Comparison of ENCODE assay signal across 21 mouse cellular contexts in the genomic region with DNA sequence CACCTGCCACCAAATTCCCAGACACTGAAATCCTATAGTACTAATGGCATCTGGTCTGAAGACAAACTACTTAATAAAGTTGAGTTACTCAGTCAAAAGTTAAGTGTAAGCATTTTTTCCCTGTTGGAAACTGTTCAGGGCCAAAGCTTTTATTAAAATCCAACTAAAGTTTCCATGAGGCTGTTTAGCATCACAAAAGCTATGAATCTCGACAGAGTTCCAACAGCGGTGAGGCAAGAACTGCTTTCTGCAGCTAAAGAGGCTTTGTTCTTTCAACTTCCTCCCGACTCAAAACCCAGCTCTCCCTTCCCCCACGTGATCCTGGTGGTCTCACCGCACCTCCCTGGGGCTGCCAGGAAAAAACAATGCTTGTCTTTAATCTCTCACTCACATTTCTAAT. TPM values are rescaled to one million over a fixed set of nuclear protein-coding genes. Genes with fewer than 3 reads are reported as not detected.
A peak's percentile ranks its signal among the peaks of the same experiment; 100 is the strongest.
DNase-seq lines count a peak whose midpoint lies in the region; ATAC-seq and TF ChIP-seq lines count a peak whose summit lies in the region.
"Had no signal": no experiment of that assay in that cellular context is flagged by ENCODE, and none has a peak within 500 bp of the region (broad histone marks: within the 10 kb centered on the region; RNA-seq: fewer than 3 reads in every experiment).

No protein-coding gene starts in this region.

- peak; percentile 78; the same call in 1 of the 2 replicates for TF ChIP-seq EP300 in ES-Bruce4 (IDR thresholded peaks at IDR 0.05; ENCODE audit: insufficient read depth, low read depth, low read length)

- H3K4me2 ChIP-seq in forebrain, embryonic 14.5 days (ENCODE audit: low read length) = no peak overlapping the region
- no peak overlapping the region for H3K4me2 ChIP-seq in forebrain, postnatal 0 days (ENCODE audit: low read depth)
- H3K4me2 ChIP-seq in intestine, embryonic 16.5 days (ENCODE audit: low read depth, low read length) = no peak overlapping the region
- H3K4me2 ChIP-seq: embryonic facial prominence, embryonic 12.5 days; heart, embryonic 12.5 days; hindbrain, embryonic 14.5 days; liver, embryonic 12.5 days had no signal

- intact Hi-C loops in heart, postnatal 10 days (cut with DNase I) = no loop called here

- ATAC-seq in forebrain, embryonic 14.5 days = peak; percentile 60
- ATAC-seq in forebrain, postnatal 0 days = no peak
- ATAC-seq in common myeloid progenitor, adult 5-6 weeks (replicated peaks; ENCODE audit: low read depth, poor library complexity, severe bottlenecking) = peak; percentile 42; the same call in 1 of the 2 replicates
- no peak for ATAC-seq in intestine, embryonic 16.5 days
- no peak for ATAC-seq in monocyte, adult 5-6 weeks (replicated peaks; ENCODE audit: insufficient number of reproducible peaks, low FRiP score, low TSS enrichment, poor library complexity, severe bottlenecking)
- ATAC-seq: forebrain, embryonic 16.5 days; liver, embryonic 12.5 days; lung, postnatal 0 days had no signal

- H3K4me1 ChIP-seq in forebrain, embryonic 14.5 days (ENCODE audit: control insufficient read depth, insufficient read depth, low read length) = no peaks in the 10 kb centered on the region
- H3K4me1 ChIP-seq in forebrain, postnatal 0 days (ENCODE audit: insufficient read depth) = no peaks in the 10 kb centered on the region
- peaks cover 2% of the 10 kb centered on the region for H3K4me1 ChIP-seq in ES-Bruce4 (ENCODE audit: control insufficient read depth, insufficient read depth, low read length)
- no peaks in the 10 kb centered on the region for H3K4me1 ChIP-seq in intestine, embryonic 16.5 days (ENCODE audit: control insufficient read depth, insufficient read depth, low read length)
- H3K4me1 ChIP-seq: embryonic facial prominence, embryonic 12.5 days; heart, embryonic 12.5 days; liver, embryonic 12.5 days had no signal

- H3K4me3 ChIP-seq in forebrain, embryonic 14.5 days (ENCODE audit: low read depth, low read length) = no peak overlapping the region
- H3K4me3 ChIP-seq in forebrain, postnatal 0 days (ENCODE audit: low read depth, low read length) = no peak overlapping the region
- no peak overlapping the region for H3K4me3 ChIP-seq in ES-Bruce4 (ENCODE audit: low read depth, low read length)
- no peak overlapping the region for H3K4me3 ChIP-seq in intestine, embryonic 16.5 days (ENCODE audit: low read length)
- H3K4me3 ChIP-seq: embryonic facial prominence, embryonic 12.5 days; heart, embryonic 12.5 days; layer of hippocampus, adult 2 months; left cerebral cortex, adult 2 months; liver, embryonic 12.5 days had no signal

- WGBS in forebrain, embryonic 14.5 days = 0% methylated on average over 5 of the region's 5 CpGs
- WGBS in forebrain, postnatal 0 days = under 1% methylated on average over 5 of the region's 5 CpGs
- 23% methylated on average over 5 of the region's 5 CpGs for WGBS in intestine, embryonic 16.5 days

- no peak for TF ChIP-seq POLR2A in ES-Bruce4 (IDR thresholded peaks at IDR 0.05; ENCODE audit: insufficient read depth, low read length)

- H3K9ac ChIP-seq in forebrain, embryonic 14.5 days (ENCODE audit: low read length) = no peak overlapping the region
- no peak overlapping the region for H3K9ac ChIP-seq in forebrain, postnatal 0 days
- no peak overlapping the region for H3K9ac ChIP-seq in ES-Bruce4 (ENCODE audit: low read depth, poor library complexity, severe bottlenecking)
- no peak overlapping the region for H3K9ac ChIP-seq in intestine, embryonic 16.5 days (ENCODE audit: low read depth, low read length)
- H3K9ac ChIP-seq: embryonic facial prominence, embryonic 12.5 days; heart, embryonic 12.5 days; hindbrain, embryonic 14.5 days; liver, embryonic 12.5 days had no signal

- H3K36me3 ChIP-seq in forebrain, embryonic 14.5 days (ENCODE audit: control insufficient read depth, insufficient read depth, low read length) = no peaks in the 10 kb centered on the region
- no peaks in the 10 kb centered on the region for H3K36me3 ChIP-seq in forebrain, postnatal 0 days (ENCODE audit: insufficient read depth)
- no peaks in the 10 kb centered on the region; the same call in 1 of the 2 replicates for H3K36me3 ChIP-seq in ES-Bruce4 (ENCODE audit: control insufficient read depth, insufficient read depth, low read length, poor library complexity, severe bottlenecking)
- 0 out of 2 replicates have a peak, but pooled peaks cover 3% of the 10 kb centered on the region for H3K36me3 ChIP-seq in intestine, embryonic 16.5 days (ENCODE audit: control insufficient read depth, insufficient read depth, low read length)
- H3K36me3 ChIP-seq: G1E; heart, embryonic 12.5 days; liver, embryonic 12.5 days had no signal

- no peak overlapping the region for H3K27ac ChIP-seq in forebrain, embryonic 14.5 days (ENCODE audit: low read depth, low read length)
- H3K27ac ChIP-seq in forebrain, postnatal 0 days (ENCODE audit: low read depth, low read length) = no peak overlapping the region
- H3K27ac ChIP-seq in ES-Bruce4 (ENCODE audit: insufficient read depth, low read length) = peak overlapping the region; percentile 94
- H3K27ac ChIP-seq in intestine, embryonic 16.5 days (ENCODE audit: low read length) = 0 out of 2 replicates have a peak overlapping the region, but pooled peaks have one; percentile 8
- H3K27ac ChIP-seq: embryonic facial prominence, embryonic 12.5 days; hindbrain, embryonic 14.5 days; layer of hippocampus, adult 2 months; left cerebral cortex, adult 2 months; liver, embryonic 12.5 days had no signal

- peak; percentile 36 for DNase-seq in forebrain, embryonic 14.5 days (ENCODE audit: low spot score)
- DNase-seq in forebrain, postnatal 0 days = no peak
- no peak for DNase-seq in gastrocnemius, postnatal 25 days
- no peak for DNase-seq in heart, postnatal 10 days
- DNase-seq: cerebellum, adult 11-12 months; kidney, adult 9 months had no signal

- no peak for TF ChIP-seq CTCF in forebrain, postnatal 0 days (IDR thresholded peaks at IDR 0.05; ENCODE audit: low read depth)
- no peak for TF ChIP-seq CTCF in ES-Bruce4 (IDR thresholded peaks at IDR 0.05; ENCODE audit: low read depth, low read length)

- no peaks in the 10 kb centered on the region for H3K27me3 ChIP-seq in forebrain, embryonic 14.5 days (replicated peaks; ENCODE audit: control insufficient read depth, insufficient read depth, low read length)
- no peaks in the 10 kb centered on the region for H3K27me3 ChIP-seq in forebrain, postnatal 0 days (ENCODE audit: insufficient read depth, low read length)
- H3K27me3 ChIP-seq in ES-Bruce4 (ENCODE audit: control insufficient read depth, insufficient read depth, low read length, poor library complexity, severe bottlenecking) = no peaks in the 10 kb centered on the region
- H3K27me3 ChIP-seq in intestine, embryonic 16.5 days (replicated peaks; ENCODE audit: control insufficient read depth, insufficient read depth, low read length) = no peaks in the 10 kb centered on the region
- H3K27me3 ChIP-seq: embryonic facial prominence, embryonic 12.5 days; heart, embryonic 12.5 days; liver, embryonic 12.5 days had no signal

- H3K9me3 ChIP-seq in forebrain, embryonic 14.5 days (replicated peaks; ENCODE audit: control insufficient read depth, low read length) = no peaks in the 10 kb centered on the region
- no peaks in the 10 kb centered on the region for H3K9me3 ChIP-seq in forebrain, postnatal 0 days (ENCODE audit: low read length)
- no peaks in the 10 kb centered on the region for H3K9me3 ChIP-seq in ES-Bruce4 (replicated peaks; ENCODE audit: control insufficient read depth, insufficient read depth, low read length, poor library complexity, severe bottlenecking)
- H3K9me3 ChIP-seq in intestine, embryonic 16.5 days (ENCODE audit: control insufficient read depth, low read length) = no peaks in the 10 kb centered on the region
- H3K9me3 ChIP-seq: embryonic facial prominence, embryonic 12.5 days; G1E; heart, embryonic 12.5 days; liver, embryonic 12.5 days had no signal

RNA-seq across cellular contexts. Expression of gene Gm16485, which starts 55.9 kb away (rescaled TPM):
- polyA plus RNA-seq in forebrain, embryonic 14.5 days (2014; fragmentation: Nextera tagmentation; extraction: Ambion mirVana) = 0.14 TPM in 1 of 2 replicates, not detected in the other
- total RNA-seq in forebrain, postnatal 0 days (2014; rRNA removed) = 0.54 and 1.3 TPM in 2 replicates
- polyA plus RNA-seq in forebrain, postnatal 0 days (2015; fragmentation: Nextera tagmentation; extraction: Ambion mirVana) = 0.08 and 0.33 TPM in 2 replicates
- polyA plus RNA-seq in ES-Bruce4 (2011; ENCODE audit: insufficient read depth, insufficient read length, low read depth, missing spikeins) = 0.19 TPM in 1 of 2 replicates, not detected in the other
- not detected in 2 replicates for total RNA-seq in common myeloid progenitor, adult 5-6 weeks (2017)
- 0.05 TPM in 1 of 2 replicates, not detected in the other for polyA plus RNA-seq in intestine, embryonic 16.5 days (2015; fragmentation: Nextera tagmentation; extraction: Ambion mirVana)
- not detected for total RNA-seq in gastrocnemius, postnatal 25 days (2021)
- total RNA-seq in heart, postnatal 10 days (2021) = not detected
- not detected in 3 replicates for total RNA-seq in monocyte, adult 5-6 weeks (2017)
- total RNA-seq: gastrocnemius, adult 8-10 months; megakaryocyte-erythroid progenitor cell, adult 5-6 weeks had no signal
- polyA plus RNA-seq: G1E; heart, embryonic 12.5 days; liver, embryonic 12.5 days; lung, postnatal 0 days had no signal

Comparison
In these comparisons a context has a peak if more than half of its experiments do, and no peak if none do; other contexts are left out.
1. ATAC-seq: peak in forebrain, embryonic 14.5 days (single experiment) and common myeloid progenitor, adult 5-6 weeks (single experiment); none in forebrain, postnatal 0 days (single experiment), intestine, embryonic 16.5 days (single experiment) and monocyte, adult 5-6 weeks (single experiment).
2. H3K27ac ChIP-seq: peak in ES-Bruce4 (single experiment) and intestine, embryonic 16.5 days (single experiment); none in forebrain, embryonic 14.5 days (single experiment) and forebrain, postnatal 0 days (single experiment).